Mouse (Mus musculus): ENCODE results near the gene Col4a6.
A peak's percentile ranks its signal among the peaks of the same experiment; 100 is the strongest.

The Col4a6 gene

GRCm38 (mm10) chrX:141265986-141266385 is 207.9 kb downstream of the Col4a6 start:
- DNase-seq (ENCODE audit: extremely low spot score, low read depth, low spot score): no peak

- no peak for DNase-seq (ENCODE audit: extremely low spot score, low read depth, low spot score)
These were observed 224.2 kb downstream of the Col4a6 start for GRCm38 (mm10) chrX:141249636-141250035.

DNA sequence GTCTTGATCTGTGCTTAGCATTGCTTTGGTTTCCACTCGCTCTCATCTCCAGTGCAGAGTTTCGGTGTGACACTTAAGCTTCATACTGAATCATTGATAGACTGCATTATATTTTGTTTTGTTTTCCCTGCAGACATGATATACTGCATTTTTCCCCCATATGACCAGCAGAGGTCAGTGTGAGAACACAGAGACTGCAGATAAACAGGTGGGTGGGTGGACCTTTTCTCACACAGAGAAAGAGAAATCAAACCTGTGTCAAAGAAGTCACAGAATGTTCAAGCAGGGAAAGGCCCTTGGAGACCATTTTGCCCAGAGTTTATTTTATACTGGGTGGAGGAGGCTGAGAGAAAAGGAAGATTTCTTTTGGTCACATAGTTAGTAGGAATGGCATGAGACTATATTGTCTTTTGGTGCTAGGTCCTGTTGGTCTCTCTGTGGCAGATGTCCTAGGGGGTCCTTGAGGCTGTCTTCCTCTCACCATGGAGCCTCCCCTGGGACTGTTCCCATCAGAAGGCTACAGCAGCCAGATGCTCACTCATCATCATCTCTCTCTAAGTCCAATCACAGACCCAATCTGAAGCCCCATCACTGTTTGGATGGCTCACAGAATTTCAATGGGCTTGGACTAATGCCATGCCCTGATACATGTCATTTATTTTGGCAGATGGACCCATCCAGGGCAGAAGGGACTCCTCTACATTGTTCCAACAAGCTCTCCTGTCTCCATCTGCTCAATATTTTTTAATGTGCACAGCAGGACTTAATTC is 237.1 kb downstream of the Col4a6 start:
- DNase-seq (ENCODE audit: extremely low spot score, low read depth, low spot score): no peak

DNA sequence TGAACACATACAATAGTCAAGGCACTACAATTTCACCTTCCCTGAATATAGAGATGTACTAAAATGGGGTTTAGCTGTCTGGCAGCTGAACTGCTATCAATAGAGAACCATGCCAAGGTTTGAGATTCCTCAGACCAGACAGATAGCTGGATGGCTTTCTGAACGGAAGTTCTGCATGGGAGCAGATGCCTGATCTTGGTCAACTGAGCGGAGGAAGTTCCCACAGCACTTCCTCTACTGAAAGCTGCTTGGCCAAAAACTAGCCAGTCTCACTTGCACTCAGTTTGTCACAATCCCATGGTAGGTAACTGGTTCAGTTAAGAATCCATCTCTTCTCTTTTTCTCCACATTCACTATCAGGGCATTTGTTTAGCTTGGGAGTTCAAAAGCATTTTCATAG is 245.7 kb downstream of the Col4a6 start:
- no peak for DNase-seq (ENCODE audit: extremely low spot score, low read depth, low spot score)

GRCm38 (mm10) chrX:141212802-141213201 is 261.1 kb downstream of the Col4a6 start:
- DNase-seq (ENCODE audit: extremely low spot score, low read depth, low spot score): peak; percentile 10

- DNase-seq (ENCODE audit: extremely low spot score, low read depth, low spot score): no peak
These were observed 274.9 kb downstream of the Col4a6 start for GRCm38 (mm10) chrX:141198993-141199392.

- DNase-seq (ENCODE audit: extremely low spot score, low read depth, low spot score): no peak
These were observed 278.8 kb downstream of the Col4a6 start for GRCm38 (mm10) chrX:141195036-141195435.

DNA sequence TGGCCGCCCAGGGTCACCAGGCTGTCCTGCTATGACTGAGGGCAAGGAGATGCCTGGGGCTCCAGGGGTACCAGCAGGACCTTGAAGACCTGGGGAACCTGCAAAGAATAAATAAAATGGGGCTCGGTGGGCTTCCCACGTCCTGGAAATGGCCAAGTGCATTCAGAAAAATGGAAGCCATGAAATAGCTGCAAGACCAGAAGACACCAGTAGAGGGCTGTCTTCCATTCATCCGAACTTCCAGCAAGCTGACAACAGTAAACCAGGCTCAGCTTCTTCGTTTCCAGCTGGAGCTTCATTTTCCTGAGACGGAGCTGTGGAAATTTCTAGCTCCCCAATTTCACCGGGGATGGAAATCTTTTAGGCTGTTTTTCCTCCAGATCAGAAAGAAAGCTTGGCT is 298.5 kb downstream of the Col4a6 start:
- DNase-seq (ENCODE audit: extremely low spot score, low read depth, low spot score): peak; percentile 30

- no peak for DNase-seq (ENCODE audit: extremely low spot score, low read depth, low spot score)
These were observed 308.8 kb downstream of the Col4a6 start for GRCm38 (mm10) chrX:141165067-141165466.

DNA sequence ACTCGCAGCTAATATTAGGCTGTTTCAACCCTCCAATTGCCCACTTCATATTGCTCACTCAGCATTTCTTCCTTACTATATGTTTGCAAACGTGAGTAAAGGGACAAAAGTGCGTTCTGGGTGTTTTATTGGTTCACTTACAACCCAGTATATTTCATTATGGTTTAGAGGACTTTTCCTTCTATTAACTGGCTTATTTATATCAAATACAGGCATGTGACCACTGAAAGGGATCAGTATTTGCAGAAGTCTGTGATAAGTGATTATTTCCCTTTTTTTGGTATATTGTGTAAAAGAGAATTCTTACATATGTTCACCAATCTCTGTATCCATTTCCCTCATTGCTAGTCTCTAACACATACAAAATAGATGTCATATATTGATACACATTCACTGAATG is 313.5 kb downstream of the Col4a6 start:
- DNase-seq (ENCODE audit: extremely low spot score, low read depth, low spot score): no peak

GRCm38 (mm10) chrX:141158160-141158559 is 315.7 kb downstream of the Col4a6 start:
- DNase-seq (ENCODE audit: extremely low spot score, low read depth, low spot score): no peak

DNA sequence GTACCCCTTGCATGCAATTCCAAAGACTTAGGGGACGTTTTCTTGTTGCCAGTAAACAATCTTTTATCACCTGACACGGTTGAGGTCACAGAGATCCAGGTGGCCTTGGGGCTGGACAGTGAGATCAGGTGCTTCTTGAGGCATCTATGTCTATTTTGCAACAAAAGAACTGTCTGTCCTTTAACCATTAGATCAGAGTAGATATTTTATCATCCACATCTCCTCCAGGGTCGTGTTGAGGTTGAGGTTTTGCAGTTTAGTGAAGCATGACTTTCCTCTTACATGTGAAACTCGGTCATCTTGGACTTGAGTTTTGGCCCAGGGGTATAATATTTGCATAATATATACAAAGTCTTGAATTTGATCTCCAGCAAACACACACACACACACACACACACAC is 316.2 kb downstream of the Col4a6 start:
- no peak for DNase-seq (ENCODE audit: extremely low spot score, low read depth, low spot score)

DNA sequence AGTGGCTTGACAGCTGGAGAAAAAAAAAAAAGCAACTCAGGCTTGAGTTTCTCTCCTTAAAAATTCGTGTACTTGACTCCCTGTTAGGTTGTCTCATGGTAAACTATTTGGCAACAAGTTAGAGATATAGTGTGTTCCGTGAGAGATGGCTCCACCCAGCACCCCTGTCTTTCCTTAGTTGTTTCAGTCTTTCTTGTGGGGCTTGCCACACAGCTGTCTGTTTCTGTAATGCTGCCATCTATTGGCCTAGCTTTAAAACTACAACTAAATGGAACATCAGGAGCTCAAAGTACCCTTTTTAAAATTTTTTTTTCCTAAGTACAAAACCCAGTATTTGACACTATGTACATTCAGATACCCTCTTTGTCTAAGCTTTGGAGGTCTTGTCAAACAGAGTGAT is 317.2 kb downstream of the Col4a6 start:
- DNase-seq (ENCODE audit: extremely low spot score, low read depth, low spot score): no peak

DNA sequence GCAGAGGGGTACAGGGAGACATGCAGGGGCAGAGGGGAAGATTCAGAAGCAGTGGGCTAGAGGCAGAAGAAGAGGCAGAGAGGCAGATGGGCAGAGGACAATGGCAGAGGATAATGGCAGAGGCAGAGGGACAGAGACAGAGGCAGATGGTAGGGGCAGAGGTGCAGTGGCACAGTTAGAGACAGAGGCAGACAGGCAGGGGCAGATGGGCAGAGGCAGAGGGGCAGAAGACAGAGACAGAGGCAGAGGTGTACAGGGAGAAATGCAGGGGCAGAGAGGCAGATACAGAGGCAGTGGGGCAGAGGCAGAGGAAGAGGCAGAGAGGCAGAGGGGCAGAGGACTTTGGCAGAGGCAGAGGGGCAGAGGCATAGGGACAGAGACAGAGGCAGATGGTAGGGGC is 322.7 kb downstream of the Col4a6 start:
- no peak for DNase-seq (ENCODE audit: extremely low spot score, low read depth, low spot score)

- no peak for DNase-seq (ENCODE audit: extremely low spot score, low read depth, low spot score)
These were observed 323.6 kb downstream of the Col4a6 start for GRCm38 (mm10) chrX:141150290-141150689.

GRCm38 (mm10) chrX:141149705-141150104 is 324.2 kb downstream of the Col4a6 start:
- DNase-seq (ENCODE audit: extremely low spot score, low read depth, low spot score): no peak

All from hindlimb bud, embryonic 11.5 days (tissue).